Mouse (Mus musculus) CH12.LX (cell line): ENCODE measurements around the gene Diexf. TPM values are rescaled to one million over a fixed set of nuclear protein-coding genes. Genes with fewer than 3 reads are reported as not detected.

Experiments used
- DNase-seq: peaks from one replicate; pipeline ENCODE4 v3.0.0-alpha.2; 2013; ENCODE audit errors: extremely low read depth
- H3K27ac ChIP-seq: 2 replicates; pipeline ENCODE4 v1.5.1; 2012; ENCODE audit warnings: low read depth, mild to moderate bottlenecking, control low read depth, moderate library complexity; ENCODE audit not compliant: insufficient read depth
- H3K27me3 ChIP-seq: replicated peaks from 2 replicates; pipeline ENCODE3; 2012; ENCODE audit warnings: inconsistent platforms
- H3K36me3 ChIP-seq, 2 experiments: replicated peaks in 1 of 2; 2 replicates each; pipeline versions ENCODE3 to v1.6.1; 2012; ENCODE audit warnings: inconsistent platforms in 1 of 2, low read length in 1 of 2, mild to moderate bottlenecking in 1 of 2, mixed read lengths in 1 of 2, moderate library complexity in 1 of 2; ENCODE audit not compliant: control insufficient read depth in 1 of 2, insufficient read depth in 1 of 2
- H3K4me1 ChIP-seq, 2 experiments: 2 replicates each; pipeline ENCODE4 v1.6.1; 2012; ENCODE audit warnings: inconsistent platforms in 1 of 2, moderate library complexity in 1 of 2; ENCODE audit not compliant: insufficient read depth in 2 of 2, control insufficient read depth in 1 of 2
- H3K4me2 ChIP-seq: 2 replicates; pipeline ENCODE4 v1.6.1; 2012; ENCODE audit warnings: low read depth, mild to moderate bottlenecking, control low read depth; ENCODE audit not compliant: poor library complexity, insufficient read depth, severe bottlenecking
- H3K4me3 ChIP-seq, 3 experiments: fragments of 150-350 bp in 1 of 3; sonication (generic) in 1 of 3; replicated peaks in 1 of 3; 2 replicates each; pipeline versions ENCODE3 to v1.5.1; 2011 to 2012; ENCODE audit warnings: low read depth in 2 of 3, low read length in 2 of 3, mild to moderate bottlenecking in 2 of 3, moderate library complexity in 2 of 3, control low read depth in 1 of 3, improper control_type of control experiment in 1 of 3, inconsistent platforms in 1 of 3, mixed read lengths in 1 of 3; ENCODE audit not compliant: poor library complexity in 1 of 3
- H3K79me2 ChIP-seq: replicated peaks from 2 replicates; pipeline ENCODE4 v1.6.1; 2012; ENCODE audit warnings: mild to moderate bottlenecking, moderate library complexity; ENCODE audit not compliant: control insufficient read depth, poor library complexity, insufficient read depth, severe bottlenecking; ENCODE audit errors: extremely low read depth
- H3K9ac ChIP-seq: 2 replicates; pipeline ENCODE4 v1.6.1; 2012; ENCODE audit warnings: low read depth, mild to moderate bottlenecking, control low read depth, moderate library complexity; ENCODE audit not compliant: insufficient read depth
- H3K9me3 ChIP-seq: replicated peaks from 2 replicates; pipeline ENCODE3; 2012; ENCODE audit warnings: low read length, inconsistent platforms, mixed read lengths
- CTCF ChIP-seq, 2 experiments: IDR thresholded peaks in 1 of 2; conservative IDR thresholded peaks in 1 of 2; 2 replicates each; pipeline ENCODE4 v1.5.1; 2011 to 2012; ENCODE audit warnings: low read depth in 2 of 2, low read length in 2 of 2, improper control_type of control experiment in 1 of 2, inconsistent platforms in 1 of 2, mild to moderate bottlenecking in 1 of 2, moderate library complexity in 1 of 2
- E2F4 ChIP-seq: IDR thresholded peaks from 2 replicates; pipeline ENCODE4 v1.6.1; 2011; ENCODE audit warnings: low read depth, low read length, improper control_type of control experiment; ENCODE audit not compliant: insufficient replicate concordance
- IRF4 ChIP-seq: IDR thresholded peaks from 2 replicates; pipeline ENCODE4 v1.6.1; 2014; ENCODE audit warnings: low read depth, mild to moderate bottlenecking, inconsistent platforms, low read length, improper control_type of control experiment
- JUN ChIP-seq: IDR thresholded peaks from 2 replicates; pipeline ENCODE4 v1.6.1; 2011; ENCODE audit warnings: low read depth, mild to moderate bottlenecking, low read length, improper control_type of control experiment, moderate library complexity; ENCODE audit not compliant: insufficient read depth
- JUND ChIP-seq: conservative IDR thresholded peaks from 2 replicates; pipeline ENCODE4 v1.6.1; 2011; ENCODE audit warnings: low read depth, low read length, improper control_type of control experiment
- KAT2A ChIP-seq: IDR thresholded peaks from 2 replicates; pipeline ENCODE4 v1.6.1; 2012; ENCODE audit warnings: low read length, improper control_type of control experiment, inconsistent platforms; ENCODE audit not compliant: insufficient replicate concordance
- MAFK ChIP-seq: IDR thresholded peaks from 2 replicates; pipeline ENCODE4 v1.6.1; 2011; ENCODE audit warnings: low read length, improper control_type of control experiment; ENCODE audit not compliant: insufficient replicate concordance
- MAX ChIP-seq: IDR thresholded peaks from 2 replicates; pipeline ENCODE4 v1.6.1; 2011; ENCODE audit warnings: low read length, improper control_type of control experiment
- MEF2A ChIP-seq: IDR thresholded peaks from 2 replicates; pipeline ENCODE4 v1.6.1; 2014; ENCODE audit warnings: low read depth, mild to moderate bottlenecking, inconsistent platforms, low read length, improper control_type of control experiment, borderline replicate concordance
- MXI1 ChIP-seq: IDR thresholded peaks from 2 replicates; pipeline ENCODE4 v1.6.1; 2011; ENCODE audit warnings: mild to moderate bottlenecking, low read depth, low read length, improper control_type of control experiment
- NELFE ChIP-seq: IDR thresholded peaks from 2 replicates; pipeline ENCODE4 v1.6.1; 2011; ENCODE audit warnings: low read depth, low read length, improper control_type of control experiment
- POLR2A ChIP-seq: IDR thresholded peaks from 2 replicates; pipeline ENCODE4 v1.6.1; 2011; ENCODE audit warnings: low read depth, mild to moderate bottlenecking, improper control_type of control experiment, low read length
- RAD21 ChIP-seq: IDR thresholded peaks from 2 replicates; pipeline ENCODE4 v1.6.1; 2011; ENCODE audit warnings: low read depth, mild to moderate bottlenecking, low read length, improper control_type of control experiment, moderate library complexity
- SMC3 ChIP-seq: IDR thresholded peaks from 2 replicates; pipeline ENCODE4 v1.6.1; 2011; ENCODE audit warnings: low read depth, low read length, improper control_type of control experiment
- TBP ChIP-seq: conservative IDR thresholded peaks from 2 replicates; pipeline ENCODE4 v1.6.1; 2011; ENCODE audit warnings: low read depth, low read length, improper control_type of control experiment
- UBTF ChIP-seq: IDR thresholded peaks from 2 replicates; pipeline ENCODE4 v1.6.1; 2012; ENCODE audit warnings: low read depth, mild to moderate bottlenecking, inconsistent platforms, low read length, improper control_type of control experiment, moderate library complexity
- USF1 ChIP-seq: IDR thresholded peaks from 2 replicates; pipeline ENCODE4 v1.6.1; 2014; ENCODE audit warnings: low read depth, mild to moderate bottlenecking, inconsistent platforms, low read length, improper control_type of control experiment
- USF2 ChIP-seq: conservative IDR thresholded peaks from 2 replicates; pipeline ENCODE4 v1.6.1; 2011; ENCODE audit warnings: low read depth, low read length, improper control_type of control experiment
- ZKSCAN1 ChIP-seq: IDR thresholded peaks from 2 replicates; pipeline ENCODE4 v1.6.1; 2012; ENCODE audit warnings: low read depth, inconsistent platforms, low read length, improper control_type of control experiment, borderline replicate concordance
- ZNF384 ChIP-seq: IDR thresholded peaks from 2 replicates; pipeline ENCODE4 v1.6.1; 2012; ENCODE audit warnings: low read depth, low read length, improper control_type of control experiment, inconsistent platforms
- dilution Hi-C: fragments of 300-500 bp; cut with MboI; formaldehyde crosslinking; loops from 2 replicates; pipeline ENCODE4 v1.14.3; 2020; ENCODE audit warnings: low sequenced_read_pairs; ENCODE audit not compliant: extremely low pct_unique_long_range_greater_than_20kb, extremely low pct_ligation_motif_present
- in situ Hi-C: fragments of 300-500 bp; cut with MboI; formaldehyde crosslinking; loops from 3 replicates; pipeline ENCODE4 v1.14.3; 2019; ENCODE audit warnings: low sequenced_read_pairs, low pct_ligation_motif_present, low pct_unique_long_range_greater_than_20kb, mixed read lengths
- polyA plus RNA-seq: library from polyadenylated mRNA; unstranded; fragments of >175 nt; gene quantifications from 2 replicates; pipeline ENCODE4 v1.2.1, GENCODE M21; 2012; ENCODE audit warnings: low read depth; ENCODE audit not compliant: insufficient read length
- total RNA-seq, 2 experiments: library from RNA; depleted of rRNA; stranded (reverse); fragments of 300-350 nt in 1 of 2; fragments of >200 nt in 1 of 2; gene quantifications; 2 replicates each; pipeline ENCODE4 v1.2.3; 2012 to 2014

Gene Diexf
- total and polyA plus RNA-seq, 3 experiments, result 11.4 to 39.7 (median 17.8) TPM

DNA sequence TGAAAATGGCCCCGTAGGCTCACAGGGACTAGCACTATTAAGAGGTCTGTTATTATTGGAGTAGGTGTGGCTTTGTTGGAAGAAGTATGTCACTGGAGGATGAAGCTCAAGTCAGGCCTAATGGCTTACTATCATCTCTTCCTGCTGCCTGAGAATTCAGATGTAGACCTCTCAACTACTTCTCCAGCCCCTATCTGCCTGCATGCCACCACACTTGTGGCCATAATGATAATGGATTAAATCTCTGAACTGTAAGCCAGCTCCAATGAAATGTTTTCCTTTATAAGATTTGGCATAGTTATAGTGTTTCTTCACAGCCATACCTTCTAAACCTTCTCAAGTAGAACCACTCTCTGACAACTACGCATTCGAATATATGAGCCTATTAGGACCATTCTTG is 67.5 kb downstream of the Diexf start:
- no peak overlapping the region for H3K27ac ChIP-seq
- dilution Hi-C loops (no loop called here), in situ Hi-C loops (no loop called here)
- no peaks in the 10 kb centered on the region for H3K9me3 ChIP-seq
- H3K36me3 ChIP-seq, result no peaks in the 10 kb centered on the region
- peaks cover 20% of the 10 kb centered on the region for H3K27me3 ChIP-seq
- no peak for DNase-seq
- H3K79me2 ChIP-seq, result no peaks in the 10 kb centered on the region
- TF ChIP-seq USF1, result no peak
- TF ChIP-seq KAT2A, result no peak
- no peak for TF ChIP-seq SMC3
- no peak for TF ChIP-seq MAFK
- no peak for TF ChIP-seq TBP
- TF ChIP-seq CTCF (conservative IDR thresholded peaks at IDR 0.05 in 1 of 2, IDR thresholded peaks at IDR 0.05 in 1 of 2; ENCODE audit: low read depth in 2 of 2, low read length in 2 of 2), result no peak
- no peak overlapping the region for H3K4me2 ChIP-seq
- no peak overlapping the region for H3K9ac ChIP-seq
- H3K4me3 ChIP-seq, result no peak overlapping the region
- no peaks in the 10 kb centered on the region for H3K4me1 ChIP-seq

DNA sequence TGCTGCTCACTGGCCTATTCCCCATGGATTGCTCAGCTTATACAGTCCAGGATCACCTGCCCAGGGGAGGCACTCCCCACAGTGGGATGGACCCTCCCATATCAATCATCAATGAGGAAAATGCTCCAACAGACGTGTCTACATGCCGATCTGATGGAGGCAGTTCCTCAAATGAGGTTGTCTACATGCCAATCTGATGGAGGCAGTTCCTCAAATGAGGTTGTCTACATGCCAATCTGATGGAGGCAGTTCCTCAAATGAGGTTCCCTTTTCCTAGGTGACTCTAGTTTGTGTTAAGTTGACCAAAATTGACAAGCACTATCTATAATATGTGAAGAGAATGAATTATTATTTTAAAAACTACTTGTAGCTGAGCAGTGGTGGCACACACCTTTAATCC is 69.9 kb downstream of the Diexf start:
- Histone ChIP-seq H3K4me1 (no peaks in the 10 kb centered on the region), H3K27me3 (peaks cover 8% of the 10 kb centered on the region), H3K27ac (no peak overlapping the region), H3K9ac (no peak overlapping the region), H3K79me2 (no peaks in the 10 kb centered on the region), H3K4me2 (no peak overlapping the region), H3K9me3 (no peaks in the 10 kb centered on the region), H3K36me3 (no peaks in the 10 kb centered on the region), H3K4me3 (no peak overlapping the region)
- dilution Hi-C loops (no loop called here), in situ Hi-C loops (no loop called here)
- no peak for DNase-seq
- TF ChIP-seq E2F4, result no peak
- no peak for TF ChIP-seq USF2
- no peak for TF ChIP-seq ZKSCAN1

GRCm38 (mm10) chr1:193059596-193059995 is 70.5 kb downstream of the Diexf start:
- dilution Hi-C loops (no loop called here), in situ Hi-C loops (no loop called here)
- Histone ChIP-seq H3K36me3 (no peaks in the 10 kb centered on the region), H3K9ac (no peak overlapping the region), H3K4me1 (no peaks in the 10 kb centered on the region), H3K27ac (no peak overlapping the region), H3K4me2 (no peak overlapping the region), H3K4me3 (no peak overlapping the region), H3K79me2 (no peaks in the 10 kb centered on the region), H3K27me3 (peaks cover 5% of the 10 kb centered on the region), H3K9me3 (no peaks in the 10 kb centered on the region)
- no peak for TF ChIP-seq NELFE
- TF ChIP-seq MXI1, result no peak
- no peak for TF ChIP-seq USF2
- TF ChIP-seq USF1, result no peak
- no peak for TF ChIP-seq ZNF384
- TF ChIP-seq JUND, result no peak
- TF ChIP-seq IRF4, result no peak
- no peak for TF ChIP-seq MAX
- TF ChIP-seq RAD21, result no peak
- TF ChIP-seq MEF2A, result no peak
- TF ChIP-seq POLR2A, result no peak
- no peak for TF ChIP-seq JUN
- no peak for TF ChIP-seq UBTF
- no peak for TF ChIP-seq SMC3
- no peak for DNase-seq
